ENCODE assay signal across 15 mouse cellular contexts in genomic region chr3:123848663-123849062, GRCm38 (mm10).
"Had no signal": no experiment of that assay in that cellular context is flagged by ENCODE, and none has a peak within 500 bp of the region (broad histone marks: within the 10 kb centered on the region; RNA-seq: fewer than 3 reads in every experiment).

No protein-coding gene starts in this region.

- H3K36me3 ChIP-seq: midbrain, embryonic 13.5 days; midbrain, embryonic 15.5 days; neural tube, embryonic 13.5 days; neural tube, embryonic 15.5 days; stomach, embryonic 15.5 days had no signal

- DNase-seq: lung, adult 18-20 months; lung, embryonic 14.5 days; lung, postnatal 10 days; lung, postnatal 4 days; right cerebral cortex, postnatal 14 days; thymus, adult 2 months; thymus, postnatal 25 days; thymus, postnatal 4 days had no signal

- H3K4me1 ChIP-seq: midbrain, embryonic 13.5 days; midbrain, embryonic 15.5 days; neural tube, embryonic 13.5 days; neural tube, embryonic 15.5 days; stomach, embryonic 15.5 days had no signal

- H3K9ac ChIP-seq: lung, embryonic 14.5 days; midbrain, embryonic 13.5 days; midbrain, embryonic 15.5 days; neural tube, embryonic 13.5 days; neural tube, embryonic 15.5 days; stomach, embryonic 15.5 days had no signal

- H3K4me2 ChIP-seq: lung, embryonic 14.5 days; midbrain, embryonic 11.5 days; midbrain, embryonic 13.5 days; midbrain, embryonic 15.5 days; neural tube, embryonic 13.5 days; neural tube, embryonic 15.5 days; stomach, embryonic 15.5 days had no signal

- H3K27ac ChIP-seq: midbrain, embryonic 13.5 days; midbrain, embryonic 15.5 days; neural tube, embryonic 13.5 days; neural tube, embryonic 15.5 days; stomach, embryonic 15.5 days; stomach, postnatal 0 days had no signal

- H3K27me3 ChIP-seq: midbrain, embryonic 13.5 days; midbrain, embryonic 15.5 days; neural tube, embryonic 13.5 days; neural tube, embryonic 15.5 days; stomach, embryonic 15.5 days had no signal

- H3K9me3 ChIP-seq: midbrain, embryonic 13.5 days; midbrain, embryonic 15.5 days; neural tube, embryonic 13.5 days; neural tube, embryonic 15.5 days; stomach, embryonic 15.5 days had no signal

- ATAC-seq: midbrain, embryonic 13.5 days; midbrain, embryonic 15.5 days had no signal

- H3K4me3 ChIP-seq: midbrain, embryonic 13.5 days; midbrain, embryonic 15.5 days; neural tube, embryonic 13.5 days; neural tube, embryonic 15.5 days; stomach, embryonic 15.5 days had no signal
